Mouse (Mus musculus) CH12.LX (cell line): ENCODE measurements around the gene Maats1. TPM values are rescaled to one million over a fixed set of nuclear protein-coding genes. Genes with fewer than 3 reads are reported as not detected.
A peak's percentile ranks its signal among the peaks of the same experiment; 100 is the strongest.

Experiments used
- DNase-seq: peaks from one replicate; pipeline ENCODE4 v3.0.0-alpha.2; 2013; ENCODE audit errors: extremely low read depth
- H3K27ac ChIP-seq: 2 replicates; pipeline ENCODE4 v1.5.1; 2012; ENCODE audit warnings: low read depth, mild to moderate bottlenecking, control low read depth, moderate library complexity; ENCODE audit not compliant: insufficient read depth
- H3K27me3 ChIP-seq: replicated peaks from 2 replicates; pipeline ENCODE3; 2012; ENCODE audit warnings: inconsistent platforms
- H3K36me3 ChIP-seq, 2 experiments: replicated peaks in 1 of 2; 2 replicates each; pipeline versions ENCODE3 to v1.6.1; 2012; ENCODE audit warnings: inconsistent platforms in 1 of 2, low read length in 1 of 2, mild to moderate bottlenecking in 1 of 2, mixed read lengths in 1 of 2, moderate library complexity in 1 of 2; ENCODE audit not compliant: control insufficient read depth in 1 of 2, insufficient read depth in 1 of 2
- H3K4me1 ChIP-seq, 2 experiments: 2 replicates each; pipeline ENCODE4 v1.6.1; 2012; ENCODE audit warnings: inconsistent platforms in 1 of 2, moderate library complexity in 1 of 2; ENCODE audit not compliant: insufficient read depth in 2 of 2, control insufficient read depth in 1 of 2
- H3K4me2 ChIP-seq: 2 replicates; pipeline ENCODE4 v1.6.1; 2012; ENCODE audit warnings: low read depth, mild to moderate bottlenecking, control low read depth; ENCODE audit not compliant: poor library complexity, insufficient read depth, severe bottlenecking
- H3K4me3 ChIP-seq, 3 experiments: fragments of 150-350 bp in 1 of 3; sonication (generic) in 1 of 3; replicated peaks in 1 of 3; 2 replicates each; pipeline versions ENCODE3 to v1.5.1; 2011 to 2012; ENCODE audit warnings: low read depth in 2 of 3, low read length in 2 of 3, mild to moderate bottlenecking in 2 of 3, moderate library complexity in 2 of 3, control low read depth in 1 of 3, improper control_type of control experiment in 1 of 3, inconsistent platforms in 1 of 3, mixed read lengths in 1 of 3; ENCODE audit not compliant: poor library complexity in 1 of 3
- H3K79me2 ChIP-seq: replicated peaks from 2 replicates; pipeline ENCODE4 v1.6.1; 2012; ENCODE audit warnings: mild to moderate bottlenecking, moderate library complexity; ENCODE audit not compliant: control insufficient read depth, poor library complexity, insufficient read depth, severe bottlenecking; ENCODE audit errors: extremely low read depth
- H3K9ac ChIP-seq: 2 replicates; pipeline ENCODE4 v1.6.1; 2012; ENCODE audit warnings: low read depth, mild to moderate bottlenecking, control low read depth, moderate library complexity; ENCODE audit not compliant: insufficient read depth
- H3K9me3 ChIP-seq: replicated peaks from 2 replicates; pipeline ENCODE3; 2012; ENCODE audit warnings: low read length, inconsistent platforms, mixed read lengths
- BHLHE40 ChIP-seq: IDR thresholded peaks from 2 replicates; pipeline ENCODE4 v1.6.1; 2011; ENCODE audit warnings: mild to moderate bottlenecking, low read depth, low read length, improper control_type of control experiment
- CHD2 ChIP-seq: IDR thresholded peaks from 2 replicates; pipeline ENCODE4 v1.6.1; 2011; ENCODE audit warnings: low read length, improper control_type of control experiment
- CTCF ChIP-seq, 2 experiments: IDR thresholded peaks in 1 of 2; conservative IDR thresholded peaks in 1 of 2; 2 replicates each; pipeline ENCODE4 v1.5.1; 2011 to 2012; ENCODE audit warnings: low read depth in 2 of 2, low read length in 2 of 2, improper control_type of control experiment in 1 of 2, inconsistent platforms in 1 of 2, mild to moderate bottlenecking in 1 of 2, moderate library complexity in 1 of 2
- E2F4 ChIP-seq: IDR thresholded peaks from 2 replicates; pipeline ENCODE4 v1.6.1; 2011; ENCODE audit warnings: low read depth, low read length, improper control_type of control experiment; ENCODE audit not compliant: insufficient replicate concordance
- ETS1 ChIP-seq: conservative IDR thresholded peaks from 2 replicates; pipeline ENCODE4 v1.6.1; 2012; ENCODE audit warnings: low read depth, mild to moderate bottlenecking, inconsistent platforms, low read length, improper control_type of control experiment, moderate library complexity
- HCFC1 ChIP-seq: IDR thresholded peaks from 2 replicates; pipeline ENCODE4 v1.6.1; 2012; ENCODE audit warnings: low read depth, mild to moderate bottlenecking, inconsistent platforms, low read length, improper control_type of control experiment
- JUND ChIP-seq: conservative IDR thresholded peaks from 2 replicates; pipeline ENCODE4 v1.6.1; 2011; ENCODE audit warnings: low read depth, low read length, improper control_type of control experiment
- KAT2A ChIP-seq: IDR thresholded peaks from 2 replicates; pipeline ENCODE4 v1.6.1; 2012; ENCODE audit warnings: low read length, improper control_type of control experiment, inconsistent platforms; ENCODE audit not compliant: insufficient replicate concordance
- MAX ChIP-seq: IDR thresholded peaks from 2 replicates; pipeline ENCODE4 v1.6.1; 2011; ENCODE audit warnings: low read length, improper control_type of control experiment
- MAZ ChIP-seq: IDR thresholded peaks from 2 replicates; pipeline ENCODE4 v1.6.1; 2012; ENCODE audit warnings: low read depth, mild to moderate bottlenecking, inconsistent platforms, low read length, improper control_type of control experiment, moderate library complexity
- MEF2A ChIP-seq: IDR thresholded peaks from 2 replicates; pipeline ENCODE4 v1.6.1; 2014; ENCODE audit warnings: low read depth, mild to moderate bottlenecking, inconsistent platforms, low read length, improper control_type of control experiment, borderline replicate concordance
- MYC ChIP-seq: IDR thresholded peaks from 2 replicates; pipeline ENCODE4 v1.6.1; 2011; ENCODE audit warnings: low read depth, mild to moderate bottlenecking, improper control_type of control experiment, low read length
- NELFE ChIP-seq: IDR thresholded peaks from 2 replicates; pipeline ENCODE4 v1.6.1; 2011; ENCODE audit warnings: low read depth, low read length, improper control_type of control experiment
- POLR2A ChIP-seq: IDR thresholded peaks from 2 replicates; pipeline ENCODE4 v1.6.1; 2011; ENCODE audit warnings: low read depth, mild to moderate bottlenecking, improper control_type of control experiment, low read length
- POLR2AphosphoS2 ChIP-seq: IDR thresholded peaks from 2 replicates; pipeline ENCODE4 v1.6.1; 2011; ENCODE audit warnings: low read depth, low read length, improper control_type of control experiment
- RCOR1 ChIP-seq: conservative IDR thresholded peaks from 2 replicates; pipeline ENCODE4 v1.6.1; 2012; ENCODE audit warnings: low read depth, mild to moderate bottlenecking, inconsistent platforms, low read length, improper control_type of control experiment
- SIN3A ChIP-seq: IDR thresholded peaks from 2 replicates; pipeline ENCODE4 v1.6.1; 2012; ENCODE audit warnings: low read length, improper control_type of control experiment, inconsistent platforms
- SMC3 ChIP-seq: IDR thresholded peaks from 2 replicates; pipeline ENCODE4 v1.6.1; 2011; ENCODE audit warnings: low read depth, low read length, improper control_type of control experiment
- TCF12 ChIP-seq: IDR thresholded peaks from 2 replicates; pipeline ENCODE4 v1.6.1; 2014; ENCODE audit warnings: low read depth, mild to moderate bottlenecking, inconsistent platforms, low read length, improper control_type of control experiment
- UBTF ChIP-seq: IDR thresholded peaks from 2 replicates; pipeline ENCODE4 v1.6.1; 2012; ENCODE audit warnings: low read depth, mild to moderate bottlenecking, inconsistent platforms, low read length, improper control_type of control experiment, moderate library complexity
- dilution Hi-C: fragments of 300-500 bp; cut with MboI; formaldehyde crosslinking; loops from 2 replicates; pipeline ENCODE4 v1.14.3; 2020; ENCODE audit warnings: low sequenced_read_pairs; ENCODE audit not compliant: extremely low pct_unique_long_range_greater_than_20kb, extremely low pct_ligation_motif_present
- in situ Hi-C: fragments of 300-500 bp; cut with MboI; formaldehyde crosslinking; loops from 3 replicates; pipeline ENCODE4 v1.14.3; 2019; ENCODE audit warnings: low sequenced_read_pairs, low pct_ligation_motif_present, low pct_unique_long_range_greater_than_20kb, mixed read lengths
- polyA plus RNA-seq: library from polyadenylated mRNA; unstranded; fragments of >175 nt; gene quantifications from 2 replicates; pipeline ENCODE4 v1.2.1, GENCODE M21; 2012; ENCODE audit warnings: low read depth; ENCODE audit not compliant: insufficient read length
- total RNA-seq, 2 experiments: library from RNA; depleted of rRNA; stranded (reverse); fragments of 300-350 nt in 1 of 2; fragments of >200 nt in 1 of 2; gene quantifications; 2 replicates each; pipeline ENCODE4 v1.2.3; 2012 to 2014

Maats1 gene
- total and polyA plus RNA-seq, 3 experiments = 1.9 to 3.9 (median 2.0) TPM

GRCm38 (mm10) chr16:38282559-38283160, 59.3 kb downstream of the Maats1 start:
- Histone ChIP-seq H3K4me2 (peak overlapping the region; percentile 59), H3K9ac (no peak overlapping the region)
- dilution Hi-C loops = no loop called here
- no peak for TF ChIP-seq JUND
- TF ChIP-seq NELFE = no peak
- TF ChIP-seq, all 38 proteins: peak for 0
- DNase-seq = no peak
- in situ Hi-C loops = no loop called here
- Histone ChIP-seq H3K27me3 (peaks cover 3% of the 10 kb centered on the region), H3K4me3 (no peak overlapping the region), H3K9me3 (no peaks in the 10 kb centered on the region), H3K27ac (no peak overlapping the region), H3K36me3 (no peaks in the 10 kb centered on the region), H3K79me2 (no peaks in the 10 kb centered on the region), H3K4me1 (peaks cover under 1 to 2% of the 10 kb centered on the region in 2 experiments)

- in situ Hi-C loops = no loop called here
- Histone ChIP-seq H3K79me2 (no peaks in the 10 kb centered on the region), H3K27me3 (peaks cover 3% of the 10 kb centered on the region), H3K4me3 (no peak overlapping the region), H3K9me3 (peaks cover 6% of the 10 kb centered on the region), H3K27ac (no peak overlapping the region)
- DNase-seq = no peak
- TF ChIP-seq MYC (no peak), JUND (no peak), TCF12 (no peak), BHLHE40 (no peak)
- TF ChIP-seq, all 38 proteins: peak for 0
- H3K36me3 ChIP-seq = no peaks in the 10 kb centered on the region
- no peak overlapping the region for H3K9ac ChIP-seq
- dilution Hi-C loops = no loop called here
- no peak overlapping the region for H3K4me2 ChIP-seq
- 0 out of 4 replicates have a peak, but pooled peaks cover 0 to 2% of the 10 kb centered on the region in 2 experiments for H3K4me1 ChIP-seq
Observed at GRCm38 (mm10) chr16:38280951-38281350, 61.0 kb downstream of the Maats1 start.

GRCm38 (mm10) chr16:38279794-38280193, 62.1 kb downstream of the Maats1 start:
- no peak overlapping the region for H3K27ac ChIP-seq
- no peak overlapping the region for H3K4me3 ChIP-seq
- H3K9me3 ChIP-seq = peaks cover 6% of the 10 kb centered on the region
- no peak overlapping the region for H3K4me2 ChIP-seq
- no peak overlapping the region for H3K9ac ChIP-seq
- H3K36me3 ChIP-seq = no peaks in the 10 kb centered on the region
- DNase-seq = no peak
- TF ChIP-seq SMC3 (no peak), SIN3A (no peak), MAZ (no peak), HCFC1 (no peak), MAX (no peak), NELFE (no peak), MEF2A (no peak), MYC (no peak), RCOR1 (no peak), KAT2A (no peak), CTCF (conservative IDR thresholded peaks at IDR 0.05 in 1 of 2, IDR thresholded peaks at IDR 0.05 in 1 of 2; ENCODE audit: low read depth in 2 of 2, low read length in 2 of 2) (no peak), POLR2AphosphoS2 (no peak), CHD2 (no peak), E2F4 (no peak), POLR2A (no peak), UBTF (no peak), ETS1 (no peak), TCF12 (no peak)
- TF ChIP-seq, all 38 proteins: peak for 0
- H3K27me3 ChIP-seq = peaks cover 3% of the 10 kb centered on the region
- in situ Hi-C loops (no loop called here), dilution Hi-C loops (no loop called here)
- H3K4me1 ChIP-seq = no peaks in the 10 kb centered on the region
- H3K79me2 ChIP-seq = no peaks in the 10 kb centered on the region
